Mouse (Mus musculus) monocyte, adult 2 months (primary cell): Measurements from ENCODE around the gene Gm10309.

ENCODE experiments used
- DNase-seq, 2 experiments: peaks; one replicate each; pipeline ENCODE4 v3.0.0; 2022; ENCODE audit warnings: low spot score in 2 of 2, low read depth in 1 of 2

Gene Gm10309

GRCm38 (mm10) chr17:86476674-86477073 lies 28.4 kb downstream of the Gm10309 start:
- no peak for DNase-seq

- DNase-seq, result no peak
These were observed 33.3 kb downstream of the Gm10309 start for GRCm38 (mm10) chr17:86471684-86472083.

DNA sequence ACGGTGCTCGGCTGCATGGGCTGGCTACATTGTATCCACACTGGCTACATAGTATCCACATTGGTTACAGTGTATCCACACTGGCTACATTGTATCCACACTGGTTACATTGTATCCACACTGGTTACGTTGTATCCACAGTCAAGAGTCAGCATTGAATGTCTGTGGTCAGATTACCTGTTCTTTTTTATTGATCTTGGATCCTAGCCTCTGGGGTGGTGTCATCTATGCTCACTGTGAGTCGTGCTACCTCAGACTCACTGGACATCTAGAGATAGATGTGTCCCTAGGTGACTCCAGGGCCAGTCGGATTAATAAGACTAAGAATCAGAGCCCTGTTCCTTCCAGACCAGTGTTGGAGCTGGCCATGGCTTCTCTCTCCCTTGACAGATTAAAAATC lies 34.9 kb downstream of the Gm10309 start:
- DNase-seq, result no peak

DNA sequence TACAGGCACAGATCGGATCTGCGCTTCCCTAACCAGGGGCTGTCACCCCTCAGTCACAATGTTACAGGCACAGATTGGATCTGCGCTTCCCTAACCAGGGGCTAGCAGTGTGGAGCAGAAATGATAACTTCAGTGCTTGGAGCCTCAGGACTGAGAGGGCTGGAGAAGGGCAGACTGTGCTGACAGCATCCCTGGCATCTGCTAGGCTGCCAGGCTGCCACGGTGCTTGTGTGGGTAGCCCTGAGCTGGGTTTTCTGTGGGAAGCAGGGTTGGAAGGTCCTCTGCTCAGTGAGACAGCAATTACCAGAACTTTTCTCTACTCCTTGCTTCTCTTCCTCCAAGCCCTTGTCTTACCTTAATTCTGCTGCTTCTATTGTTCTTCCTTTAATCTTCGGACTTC lies 37.1 kb downstream of the Gm10309 start:
- no peak for DNase-seq

- DNase-seq, result no peak
These were observed 37.6 kb downstream of the Gm10309 start for GRCm38 (mm10) chr17:86467291-86467898.

DNA sequence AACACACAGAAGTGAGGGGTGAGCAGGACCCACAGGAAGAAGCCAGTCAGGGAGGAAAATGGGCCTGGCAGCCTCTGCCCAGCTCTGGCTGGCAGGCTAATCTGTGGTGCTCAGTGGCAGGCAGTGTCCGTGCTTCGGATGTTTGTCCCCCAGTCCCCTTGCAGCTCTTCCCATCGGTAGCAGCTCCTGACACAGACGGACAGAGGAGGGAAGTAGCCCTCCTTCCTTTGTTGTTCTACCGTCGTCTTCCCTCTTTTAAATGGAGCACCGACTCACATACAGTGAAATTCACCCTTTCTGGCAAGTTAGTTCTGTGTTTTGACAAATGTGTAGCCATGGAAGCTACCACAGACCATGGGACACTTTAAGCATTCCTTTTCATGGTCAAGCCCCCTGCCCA lies 38.2 kb downstream of the Gm10309 start:
- no peak for DNase-seq

DNA sequence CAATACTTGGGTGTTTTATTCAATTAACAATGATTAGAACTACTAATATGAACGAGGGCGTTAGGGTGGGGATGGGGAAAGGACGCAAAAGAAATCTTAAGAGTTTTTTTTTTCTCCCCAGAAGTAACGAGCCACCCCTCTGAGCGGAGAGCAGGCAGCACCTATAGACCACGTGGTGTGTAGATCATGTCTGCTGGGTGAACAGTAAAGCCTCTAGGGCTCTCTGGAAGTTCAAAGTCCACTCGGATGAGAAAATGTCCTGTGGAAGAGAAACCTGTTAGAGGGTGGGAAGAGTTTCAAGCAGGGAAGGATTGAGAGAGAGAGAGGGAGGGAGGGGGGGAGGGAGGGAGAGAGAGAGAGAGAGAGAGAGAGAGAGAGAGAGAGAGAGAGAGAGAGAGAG lies 38.6 kb downstream of the Gm10309 start:
- DNase-seq, result no peak

DNA sequence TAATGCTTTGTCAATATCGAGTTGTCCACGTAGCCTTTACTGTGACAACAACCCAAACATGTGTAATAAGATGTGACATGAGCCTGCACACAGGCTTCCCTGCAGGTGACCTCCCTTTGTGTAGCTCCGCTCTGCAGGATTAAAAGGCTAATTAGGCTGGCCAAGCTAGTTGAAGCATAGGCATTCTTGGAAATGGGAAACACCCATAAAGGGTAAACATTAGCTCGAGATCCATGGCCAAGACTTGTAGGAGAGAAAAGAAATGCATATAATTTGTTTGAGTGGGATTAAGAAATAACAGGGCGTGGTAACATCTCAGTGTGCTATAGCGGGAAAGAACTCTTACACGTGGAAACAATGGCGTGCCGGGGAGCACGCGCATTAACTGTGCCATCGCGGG lies 39.2 kb downstream of the Gm10309 start:
- no peak for DNase-seq

- no peak for DNase-seq
These were observed 40.2 kb downstream of the Gm10309 start for GRCm38 (mm10) chr17:86464689-86465363.

DNA sequence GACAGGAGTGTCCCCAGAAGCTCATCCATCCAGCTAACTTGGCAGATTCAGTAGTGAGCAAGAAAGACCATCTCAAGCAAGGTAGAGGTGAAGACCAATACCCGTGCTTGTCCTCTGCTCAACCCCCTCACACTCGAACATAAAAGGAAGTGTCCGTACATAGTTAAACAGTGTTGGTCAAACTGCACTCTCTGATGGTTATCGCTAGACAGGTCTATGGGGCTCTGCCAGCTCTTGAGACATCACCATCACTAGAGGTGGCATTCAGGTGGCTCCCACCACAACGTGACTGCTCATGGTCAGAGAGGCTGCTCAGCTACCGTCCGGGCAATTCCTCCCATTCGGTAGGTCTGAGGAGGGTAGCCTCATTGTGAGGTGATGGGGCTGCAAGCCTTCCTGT lies 40.8 kb downstream of the Gm10309 start:
- no peak for DNase-seq

GRCm38 (mm10) chr17:86463369-86463768 lies 41.7 kb downstream of the Gm10309 start:
- DNase-seq, result no peak

DNA sequence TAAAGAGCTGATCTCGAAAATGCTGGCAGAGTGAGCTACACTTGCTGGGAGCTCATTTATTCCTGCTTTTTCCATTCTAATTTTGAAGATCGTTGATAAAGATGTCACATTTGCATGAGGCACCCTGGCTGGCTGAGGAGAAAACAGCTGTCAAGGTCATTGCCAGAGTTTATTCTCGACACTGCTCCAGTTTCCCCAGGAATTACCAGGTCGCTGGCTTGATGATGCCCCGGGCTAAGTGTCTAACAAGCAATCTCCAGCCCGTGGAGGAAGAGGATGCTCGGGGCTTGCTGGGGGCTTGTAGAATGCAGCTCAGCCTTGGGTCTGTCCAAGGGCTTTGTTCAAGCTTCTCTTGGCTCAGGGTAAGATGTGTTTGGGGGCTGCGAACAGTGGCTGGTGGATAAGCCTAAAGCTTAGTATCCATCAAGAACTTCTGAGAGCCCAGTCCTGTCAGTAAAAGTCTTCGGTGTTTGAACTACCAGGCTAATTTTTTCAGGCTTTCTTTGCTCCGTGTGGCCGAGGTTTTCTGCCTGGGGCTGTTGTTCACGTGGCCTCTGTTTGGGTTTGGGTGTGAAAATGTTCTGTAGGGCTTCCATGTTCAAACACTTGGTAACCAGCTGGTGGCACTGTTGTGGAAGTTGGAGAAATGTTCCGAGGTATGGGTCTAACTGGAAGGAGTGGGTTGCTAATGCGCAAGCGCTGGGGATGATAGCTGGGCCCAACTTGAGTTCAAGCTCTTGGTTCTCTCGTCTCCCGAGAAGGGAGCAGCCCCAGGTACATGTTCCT lies 44.2 kb downstream of the Gm10309 start:
- no peak for DNase-seq

DNA sequence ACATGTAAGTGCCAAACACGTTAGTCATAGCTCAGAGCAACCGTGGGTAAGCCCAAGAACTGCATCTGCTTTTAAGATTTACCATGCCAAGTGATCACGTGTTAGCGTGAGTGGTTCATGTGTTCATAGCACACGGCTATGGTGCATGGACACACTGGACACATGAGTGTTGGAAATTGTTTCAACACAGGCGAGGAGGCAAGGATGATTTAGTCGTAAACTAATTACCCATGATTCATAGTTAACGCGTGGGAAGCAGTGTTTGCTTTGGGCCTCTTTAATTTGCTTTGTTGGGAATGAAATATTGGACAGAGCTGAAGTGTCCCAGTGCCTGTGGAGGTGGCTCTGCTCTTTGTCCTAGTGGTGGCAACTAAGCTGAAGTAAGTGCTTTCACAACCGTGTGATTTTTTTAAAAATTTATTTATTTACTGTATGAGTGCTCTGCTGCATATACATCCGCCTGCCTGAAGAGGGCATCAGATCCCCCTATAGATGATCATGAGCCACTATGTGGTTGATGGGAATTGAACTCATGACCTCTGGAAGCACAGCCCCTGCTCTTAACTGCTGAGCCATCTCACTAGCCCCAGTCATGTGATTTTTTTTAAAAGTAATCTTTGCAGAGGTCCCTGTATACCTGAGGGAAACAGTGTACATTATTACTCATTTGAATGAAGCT lies 46.6 kb downstream of the Gm10309 start:
- DNase-seq, result no peak

DNA sequence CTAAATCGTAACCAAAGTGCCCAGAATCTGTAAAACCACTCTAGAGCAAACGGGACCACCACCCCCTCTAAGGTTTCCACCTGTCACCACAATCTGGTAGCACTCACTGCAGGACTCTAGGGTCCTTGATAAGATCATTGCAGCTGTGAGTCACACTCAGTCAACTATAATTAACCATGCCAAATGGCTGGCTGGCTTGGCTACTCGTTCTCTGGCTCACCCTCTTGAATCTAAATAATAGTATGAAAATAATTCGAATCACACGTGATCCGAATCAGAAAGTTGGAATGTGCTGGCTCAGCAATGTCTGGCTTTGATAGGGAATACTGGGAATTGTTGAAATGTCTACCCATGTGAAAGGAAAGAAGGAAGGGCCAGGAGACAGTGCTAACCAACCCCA lies 48.5 kb downstream of the Gm10309 start:
- no peak for DNase-seq

DNA sequence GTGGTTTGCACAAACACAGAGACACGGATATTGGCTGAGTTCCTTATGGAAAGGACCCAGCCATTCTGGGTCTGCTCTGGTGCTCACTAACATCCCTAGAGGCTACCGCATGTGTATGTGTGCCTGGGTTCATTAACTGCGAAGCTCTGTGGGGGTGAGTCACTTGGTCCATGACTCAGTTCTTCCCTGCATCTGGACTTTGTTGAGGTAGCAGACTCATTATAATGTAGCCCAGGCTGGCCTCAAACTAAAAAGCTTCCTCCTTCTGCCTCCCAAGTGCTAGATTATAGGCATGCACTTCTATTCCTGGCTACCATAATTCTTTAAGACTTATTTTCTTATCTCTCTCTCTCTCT lies 50.7 kb downstream of the Gm10309 start:
- no peak for DNase-seq

GRCm38 (mm10) chr17:86453673-86454350 lies 51.2 kb downstream of the Gm10309 start:
- no peak for DNase-seq

DNA sequence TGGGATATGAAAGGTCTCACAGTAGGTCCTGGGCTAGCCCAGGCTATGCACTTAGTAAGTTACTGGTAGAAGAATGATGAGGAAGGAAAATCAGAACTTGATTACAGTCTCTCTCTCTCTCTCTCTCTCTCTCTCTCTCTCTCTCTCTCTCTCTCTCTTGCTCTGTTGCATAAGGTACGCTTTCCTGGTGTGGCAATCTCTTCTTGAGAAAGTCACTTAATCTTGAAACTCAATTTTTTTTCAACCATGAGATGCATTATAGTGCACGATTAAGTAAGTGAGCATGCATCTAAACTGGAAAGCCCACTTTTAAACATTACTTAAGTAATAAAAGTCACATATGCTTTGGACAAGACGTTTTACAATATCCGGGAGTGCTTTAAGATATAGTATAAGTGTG lies 52.1 kb downstream of the Gm10309 start:
- no peak for DNase-seq
